Mouse (Mus musculus): ENCODE data around the gene Slc16a7. TPM values are rescaled to one million over a fixed set of nuclear protein-coding genes. Genes with fewer than 3 reads are reported as not detected.

Slc16a7 gene
- total and polyA plus RNA-seq, 3 experiments = 0.11 TPM; not detected in 2

- DNase-seq (ENCODE audit: low spot score) (no peak), ATAC-seq (ENCODE audit: extremely low read depth, insufficient number of reproducible peaks, low FRiP score, poor library complexity, severe bottlenecking) (no peak)
- Histone ChIP-seq H3K9me3 (replicated peaks) (peaks cover 23% of the 10 kb centered on the region), H3K36me3 (replicated peaks) (no peaks in the 10 kb centered on the region), H3K27me3 (ENCODE audit: insufficient read depth, low read length) (no peaks in the 10 kb centered on the region), H3K4me1 (ENCODE audit: insufficient read depth, low read depth, low read length) (no peaks in the 10 kb centered on the region), H3K4me3 (ENCODE audit: low read depth, low read length) (no peak overlapping the region)
- TF ChIP-seq POLR2AphosphoS5 (IDR thresholded peaks at IDR 0.05; ENCODE audit: insufficient replicate concordance, low read depth, low read length) = no peak
- TF ChIP-seq GATA1 (IDR thresholded peaks at IDR 0.05; ENCODE audit: borderline replicate concordance, low read length) = no peak
- no peak for TF ChIP-seq GATA2 (IDR thresholded peaks at IDR 0.05; ENCODE audit: borderline replicate concordance, low read depth, low read length)
- no peak for TF ChIP-seq CTCF (IDR thresholded peaks at IDR 0.05; ENCODE audit: low read depth, low read length)
- no peak for TF ChIP-seq TAL1 (conservative IDR thresholded peaks at IDR 0.05; ENCODE audit: low read depth, low read length)
Measured at GRCm38 (mm10) chr10:125274519-125275148, 114.6 kb downstream of the Slc16a7 start.

DNA sequence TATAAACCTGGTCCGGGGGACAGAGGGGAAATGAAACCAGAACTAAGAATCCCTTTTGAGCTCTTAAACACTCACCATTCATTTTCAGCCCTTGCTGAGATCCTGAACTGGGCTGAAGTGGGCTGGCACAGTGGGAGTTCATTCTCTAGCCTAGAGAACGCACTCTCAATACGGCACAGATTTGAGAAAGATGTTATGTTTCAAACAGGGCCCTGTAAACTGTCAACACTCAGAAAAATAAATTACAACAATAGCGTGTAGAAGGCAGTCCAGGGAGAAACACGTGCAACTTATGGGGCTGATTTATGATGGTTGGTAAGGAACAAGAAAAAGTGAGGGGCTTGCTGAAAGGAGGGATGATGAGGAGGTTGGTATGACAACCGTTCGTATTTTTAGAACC lies 115.5 kb downstream of the Slc16a7 start:
- ATAC-seq (ENCODE audit: extremely low read depth, insufficient number of reproducible peaks, low FRiP score, poor library complexity, severe bottlenecking) = no peak

DNA sequence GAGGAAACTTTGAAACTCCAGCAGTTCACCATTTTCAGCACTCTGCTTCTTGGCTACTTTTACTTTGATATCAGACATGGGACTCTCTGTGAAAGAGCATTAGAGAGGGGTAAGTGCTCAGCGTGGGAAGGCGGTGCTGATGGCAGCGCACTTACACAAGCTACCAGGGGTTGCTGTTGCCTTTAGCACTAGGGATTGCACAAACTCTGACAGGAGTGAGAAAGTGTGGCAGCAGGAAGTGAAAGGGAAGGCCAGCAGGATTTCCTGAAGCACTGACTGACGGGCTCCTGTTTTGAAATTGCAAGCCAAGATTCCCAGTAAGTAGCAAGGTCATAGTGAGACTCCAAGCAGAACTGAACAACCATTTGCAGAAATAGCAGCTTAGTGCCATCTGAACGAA lies 117.8 kb downstream of the Slc16a7 start:
- peaks cover 18% of the 10 kb centered on the region for H3K9me3 ChIP-seq (replicated peaks)

More for the DNA sequence above, 115.5 kb downstream of the Slc16a7 start:
- Histone ChIP-seq H3K9me3 (replicated peaks) (peaks cover 15% of the 10 kb centered on the region), H3K4me1 (ENCODE audit: insufficient read depth, low read depth, low read length) (no peaks in the 10 kb centered on the region), H3K27me3 (ENCODE audit: insufficient read depth, low read length) (no peaks in the 10 kb centered on the region), H3K36me3 (replicated peaks) (no peaks in the 10 kb centered on the region), H3K4me3 (ENCODE audit: low read depth, low read length) (no peak overlapping the region)
- DNase-seq (ENCODE audit: low spot score) = no peak
- no peak for TF ChIP-seq POLR2AphosphoS5 (IDR thresholded peaks at IDR 0.05; ENCODE audit: insufficient replicate concordance, low read depth, low read length)
- TF ChIP-seq GATA1 (IDR thresholded peaks at IDR 0.05; ENCODE audit: borderline replicate concordance, low read length) = no peak
- no peak for TF ChIP-seq TAL1 (conservative IDR thresholded peaks at IDR 0.05; ENCODE audit: low read depth, low read length)
- no peak for TF ChIP-seq GATA2 (IDR thresholded peaks at IDR 0.05; ENCODE audit: borderline replicate concordance, low read depth, low read length)
- no peak for TF ChIP-seq CTCF (IDR thresholded peaks at IDR 0.05; ENCODE audit: low read depth, low read length)

DNA sequence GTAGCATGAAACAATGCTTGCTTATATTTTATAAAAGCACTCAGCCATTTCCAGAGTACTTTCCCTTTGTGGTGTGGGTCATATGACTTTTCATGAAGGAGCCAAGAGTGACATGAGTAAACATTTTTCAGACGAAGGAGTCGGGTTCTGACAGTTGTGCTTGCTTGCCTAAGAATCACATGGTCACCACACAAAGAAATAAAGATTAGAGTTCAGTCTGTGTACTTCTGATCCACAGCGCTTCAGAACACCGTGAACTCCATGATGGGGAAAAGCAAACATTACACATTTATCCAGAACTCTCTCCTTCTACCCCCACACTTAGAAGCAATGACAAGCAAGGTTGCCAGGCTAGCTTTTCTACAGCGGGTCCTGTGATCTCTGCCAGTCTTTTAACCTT lies 119.0 kb downstream of the Slc16a7 start:
- no peaks in the 10 kb centered on the region for H3K4me1 ChIP-seq (ENCODE audit: insufficient read depth, low read depth, low read length)
- DNase-seq (ENCODE audit: low spot score) (no peak), ATAC-seq (ENCODE audit: extremely low read depth, insufficient number of reproducible peaks, low FRiP score, poor library complexity, severe bottlenecking) (no peak)

More for the DNA sequence above, 117.8 kb downstream of the Slc16a7 start:
- no peak for TF ChIP-seq TAL1 (conservative IDR thresholded peaks at IDR 0.05; ENCODE audit: low read depth, low read length)
- no peak for TF ChIP-seq CTCF (IDR thresholded peaks at IDR 0.05; ENCODE audit: low read depth, low read length)
- TF ChIP-seq GATA1 (IDR thresholded peaks at IDR 0.05; ENCODE audit: borderline replicate concordance, low read length) = no peak
- TF ChIP-seq POLR2AphosphoS5 (IDR thresholded peaks at IDR 0.05; ENCODE audit: insufficient replicate concordance, low read depth, low read length) = no peak
- no peak for TF ChIP-seq GATA2 (IDR thresholded peaks at IDR 0.05; ENCODE audit: borderline replicate concordance, low read depth, low read length)
- ATAC-seq (ENCODE audit: extremely low read depth, insufficient number of reproducible peaks, low FRiP score, poor library complexity, severe bottlenecking) (no peak), DNase-seq (ENCODE audit: low spot score) (no peak)
- Histone ChIP-seq H3K27me3 (ENCODE audit: insufficient read depth, low read length) (no peaks in the 10 kb centered on the region), H3K36me3 (replicated peaks) (no peaks in the 10 kb centered on the region), H3K4me3 (ENCODE audit: low read depth, low read length) (no peak overlapping the region), H3K4me1 (ENCODE audit: insufficient read depth, low read depth, low read length) (no peaks in the 10 kb centered on the region)

GRCm38 (mm10) chr10:125266322-125266721 lies 122.9 kb downstream of the Slc16a7 start:
- Histone ChIP-seq H3K27me3 (ENCODE audit: insufficient read depth, low read length) (no peaks in the 10 kb centered on the region), H3K9me3 (replicated peaks) (peaks cover 27% of the 10 kb centered on the region), H3K4me1 (ENCODE audit: insufficient read depth, low read depth, low read length) (no peaks in the 10 kb centered on the region), H3K4me3 (ENCODE audit: low read depth, low read length) (no peak overlapping the region), H3K36me3 (replicated peaks) (no peaks in the 10 kb centered on the region)
- no peak for DNase-seq (ENCODE audit: low spot score)
- ATAC-seq (ENCODE audit: extremely low read depth, insufficient number of reproducible peaks, low FRiP score, poor library complexity, severe bottlenecking) = no peak
- TF ChIP-seq TAL1 (conservative IDR thresholded peaks at IDR 0.05; ENCODE audit: low read depth, low read length) (no peak), GATA2 (IDR thresholded peaks at IDR 0.05; ENCODE audit: borderline replicate concordance, low read depth, low read length) (no peak), POLR2AphosphoS5 (IDR thresholded peaks at IDR 0.05; ENCODE audit: insufficient replicate concordance, low read depth, low read length) (no peak)

More for the DNA sequence above, 119.0 kb downstream of the Slc16a7 start:
- no peak overlapping the region for H3K4me3 ChIP-seq (ENCODE audit: low read depth, low read length)
- peaks cover 22% of the 10 kb centered on the region for H3K9me3 ChIP-seq (replicated peaks)
- no peaks in the 10 kb centered on the region for H3K27me3 ChIP-seq (ENCODE audit: insufficient read depth, low read length)
- H3K36me3 ChIP-seq (replicated peaks) = no peaks in the 10 kb centered on the region
- no peak for TF ChIP-seq POLR2AphosphoS5 (IDR thresholded peaks at IDR 0.05; ENCODE audit: insufficient replicate concordance, low read depth, low read length)
- TF ChIP-seq GATA1 (IDR thresholded peaks at IDR 0.05; ENCODE audit: borderline replicate concordance, low read length) = no peak
- no peak for TF ChIP-seq TAL1 (conservative IDR thresholded peaks at IDR 0.05; ENCODE audit: low read depth, low read length)
- TF ChIP-seq GATA2 (IDR thresholded peaks at IDR 0.05; ENCODE audit: borderline replicate concordance, low read depth, low read length) = no peak
- no peak for TF ChIP-seq CTCF (IDR thresholded peaks at IDR 0.05; ENCODE audit: low read depth, low read length)

GRCm38 (mm10) chr10:125265901-125266300 lies 123.4 kb downstream of the Slc16a7 start:
- ATAC-seq (ENCODE audit: extremely low read depth, insufficient number of reproducible peaks, low FRiP score, poor library complexity, severe bottlenecking) = no peak
- TF ChIP-seq GATA1 (IDR thresholded peaks at IDR 0.05; ENCODE audit: borderline replicate concordance, low read length) (no peak), CTCF (IDR thresholded peaks at IDR 0.05; ENCODE audit: low read depth, low read length) (no peak), POLR2AphosphoS5 (IDR thresholded peaks at IDR 0.05; ENCODE audit: insufficient replicate concordance, low read depth, low read length) (no peak), TAL1 (conservative IDR thresholded peaks at IDR 0.05; ENCODE audit: low read depth, low read length) (no peak), GATA2 (IDR thresholded peaks at IDR 0.05; ENCODE audit: borderline replicate concordance, low read depth, low read length) (no peak)
- Histone ChIP-seq H3K36me3 (replicated peaks) (no peaks in the 10 kb centered on the region), H3K9me3 (replicated peaks) (peaks cover 25% of the 10 kb centered on the region), H3K27me3 (ENCODE audit: insufficient read depth, low read length) (no peaks in the 10 kb centered on the region), H3K4me3 (ENCODE audit: low read depth, low read length) (no peak overlapping the region), H3K4me1 (ENCODE audit: insufficient read depth, low read depth, low read length) (no peaks in the 10 kb centered on the region)
- DNase-seq (ENCODE audit: low spot score) = no peak
